Mouse (Mus musculus) testis, adult 2 months (tissue): ENCODE results near the gene Chd6.

ENCODE experiments used
- CTCF ChIP-seq: fragments of 200-500 bp; IDR thresholded peaks from 2 replicates; pipeline ENCODE4 v1.5.1; 2012; ENCODE audit warnings: low read depth, mild to moderate bottlenecking, inconsistent platforms, low read length, moderate library complexity; ENCODE audit not compliant: control insufficient read depth, insufficient read depth, insufficient replicate concordance
- POLR2A ChIP-seq: fragments of 200-500 bp; IDR thresholded peaks from 2 replicates; pipeline ENCODE4 v1.6.1; 2012; ENCODE audit warnings: low read depth, mild to moderate bottlenecking, inconsistent platforms, low read length, moderate library complexity; ENCODE audit not compliant: control insufficient read depth

GRCm38 (mm10) chr2:160960956-160961646 lies 147.8 kb downstream of the Chd6 start:
- no peak for TF ChIP-seq CTCF
- no peak for TF ChIP-seq POLR2A
